Mouse (Mus musculus) E14TG2a.4 (cell line): ENCODE measurements at regions not wholly inside any gene's neighbourhood (a gene's known extent, or its start where the extent isn't known, plus 50 kb on each side); places are given as distances from the start of the nearest gene placed in this dataset.

Experiments used
- CTCF ChIP-seq: conservative IDR thresholded peaks from 2 replicates; pipeline ENCODE4 v1.5.1; 2014; ENCODE audit warnings: low read length
- NANOG ChIP-seq: IDR thresholded peaks from 2 replicates; pipeline ENCODE4 v1.6.1; 2014; ENCODE audit warnings: borderline replicate concordance, low read length, mixed read lengths

- TF ChIP-seq NANOG: no peak; the same call in 1 of the 2 replicates
- TF ChIP-seq CTCF: no peak
Measured at GRCm38 (mm10) chr7:98770257-98770890, 64.5 kb upstream of the Wnt11 start.
